Mouse (Mus musculus) brown adipose tissue, adult 24 weeks (tissue): ENCODE measurements around the gene Osm. TPM values are rescaled to one million over a fixed set of nuclear protein-coding genes. Genes with fewer than 3 reads are reported as not detected.

Source experiments
- H3K27ac ChIP-seq: fragments of 200-500 bp; replicated peaks from 2 replicates; pipeline ENCODE4 v1.5.1; 2012; ENCODE audit warnings: low read depth, mild to moderate bottlenecking, low read length
- H3K4me1 ChIP-seq: fragments of 200-500 bp; 2 replicates; pipeline ENCODE4 v1.6.1; 2012; ENCODE audit warnings: low read length, mixed read lengths; ENCODE audit not compliant: control insufficient read depth, insufficient read depth, insufficient read length
- H3K4me3 ChIP-seq: fragments of 200-500 bp; 2 replicates; pipeline ENCODE4 v1.5.1; 2012; ENCODE audit warnings: low read depth, mild to moderate bottlenecking, low read length, moderate library complexity; ENCODE audit not compliant: insufficient read depth
- polyA plus RNA-seq: library from polyadenylated mRNA; stranded (reverse); fragments of >200 nt; gene quantifications from 2 replicates; pipeline ENCODE4 v1.2.4, GENCODE M21; 2012; ENCODE audit not compliant: missing spikeins, insufficient read depth, insufficient read length

Osm gene
- polyA plus RNA-seq, 1 experiment = not detected

- no peak overlapping the region for H3K4me3 ChIP-seq
- H3K27ac ChIP-seq = peak overlapping the region; percentile 12; the same call in 1 of the 2 replicates
- H3K4me1 ChIP-seq = peaks cover 35% of the 10 kb centered on the region
Measured at GRCm38 (mm10) chr11:4205951-4206350, 30.3 kb upstream of the Osm start.

GRCm38 (mm10) chr11:4206563-4206962, 29.7 kb upstream of the Osm start:
- Histone ChIP-seq H3K4me1 (peaks cover 35% of the 10 kb centered on the region), H3K27ac (no peak overlapping the region; the same call in 1 of the 2 replicates), H3K4me3 (no peak overlapping the region)

GRCm38 (mm10) chr11:4207655-4208054, 28.6 kb upstream of the Osm start:
- H3K27ac ChIP-seq = peak overlapping the region; percentile 67
- peaks cover 33% of the 10 kb centered on the region for H3K4me1 ChIP-seq
- H3K4me3 ChIP-seq = no peak overlapping the region

GRCm38 (mm10) chr11:4209556-4209955, 26.7 kb upstream of the Osm start:
- peaks cover 21% of the 10 kb centered on the region for H3K4me1 ChIP-seq
- H3K27ac ChIP-seq = no peak overlapping the region
- H3K4me3 ChIP-seq = no peak overlapping the region

GRCm38 (mm10) chr11:4210786-4211185, 25.4 kb upstream of the Osm start:
- Histone ChIP-seq H3K4me3 (no peak overlapping the region), H3K4me1 (peaks cover 25% of the 10 kb centered on the region), H3K27ac (no peak overlapping the region)

GRCm38 (mm10) chr11:4213107-4213506, 23.1 kb upstream of the Osm start:
- Histone ChIP-seq H3K4me3 (no peak overlapping the region), H3K4me1 (peaks cover 13% of the 10 kb centered on the region)

GRCm38 (mm10) chr11:4214572-4214971, 21.6 kb upstream of the Osm start:
- Histone ChIP-seq H3K4me1 (peaks cover 14% of the 10 kb centered on the region), H3K4me3 (no peak overlapping the region), H3K27ac (no peak overlapping the region)

More at GRCm38 (mm10) chr11:4213107-4213506, 23.1 kb upstream of the Osm start:
- no peak overlapping the region for H3K27ac ChIP-seq

- 0 out of 2 replicates have a peak overlapping the region, but pooled peaks have one; percentile 2 for H3K27ac ChIP-seq
- H3K4me1 ChIP-seq = peaks cover 14% of the 10 kb centered on the region
- H3K4me3 ChIP-seq = no peak overlapping the region
Measured at GRCm38 (mm10) chr11:4215061-4215460, 21.2 kb upstream of the Osm start.

GRCm38 (mm10) chr11:4216248-4217000, 19.8 kb upstream of the Osm start:
- H3K4me1 ChIP-seq = peaks cover 14% of the 10 kb centered on the region
- H3K4me3 ChIP-seq = no peak overlapping the region
- peak overlapping the region; percentile 99 for H3K27ac ChIP-seq

- H3K27ac ChIP-seq = peak within 1 kb of the TSS; percentile 99
- H3K4me1 ChIP-seq = peaks cover 14% of the 10 kb centered on the region
- peak within 1 kb of the TSS; percentile 65 for H3K4me3 ChIP-seq
Measured at GRCm38 (mm10) chr11:4217914-4218629, 18.1 kb upstream of the Osm start, which contains the start of gene Castor1. TSS of gene Castor1 (plus strand) at chr11:4218225.

- peak overlapping the region; percentile 75 for H3K27ac ChIP-seq
- H3K4me3 ChIP-seq = peak overlapping the region; percentile 65
Measured at GRCm38 (mm10) chr11:4218637-4219036, 17.6 kb upstream of the Osm start.

GRCm38 (mm10) chr11:4219317-4219751, 16.9 kb upstream of the Osm start:
- peak overlapping the region; percentile 65 for H3K4me3 ChIP-seq
- H3K27ac ChIP-seq = peak overlapping the region; percentile 75
- peaks cover 14% of the 10 kb centered on the region for H3K4me1 ChIP-seq

More at GRCm38 (mm10) chr11:4218637-4219036, 17.6 kb upstream of the Osm start:
- peaks cover 14% of the 10 kb centered on the region for H3K4me1 ChIP-seq

GRCm38 (mm10) chr11:4219908-4220307, 16.3 kb upstream of the Osm start:
- Histone ChIP-seq H3K4me1 (peaks cover 14% of the 10 kb centered on the region), H3K27ac (no peak overlapping the region), H3K4me3 (no peak overlapping the region)

- H3K4me1 ChIP-seq = peaks cover 11% of the 10 kb centered on the region
- H3K27ac ChIP-seq = no peak overlapping the region
- H3K4me3 ChIP-seq = no peak overlapping the region
Measured at GRCm38 (mm10) chr11:4220443-4221400, 15.5 kb upstream of the Osm start.
